Mouse (Mus musculus) C2C12 (cell line): ENCODE data around the gene Nop10.

Source experiments
- CEBPB ChIP-seq: IDR thresholded peaks from one replicate; pipeline ENCODE4 v1.6.1; 2011; ENCODE audit warnings: low read depth, mild to moderate bottlenecking, control low read depth, moderate library complexity
- CTCF ChIP-seq: IDR thresholded peaks from one replicate; pipeline ENCODE4 v1.5.1; 2011; ENCODE audit not compliant: control insufficient read depth, insufficient read depth, insufficient read length
- FOSL1 ChIP-seq: IDR thresholded peaks from one replicate; pipeline ENCODE4 v1.8.0; 2011; ENCODE audit warnings: mild to moderate bottlenecking, low read length; ENCODE audit not compliant: poor library complexity, insufficient read depth, severe bottlenecking
- MYOG ChIP-seq: IDR thresholded peaks from one replicate; pipeline ENCODE4 v1.6.1; 2011; ENCODE audit not compliant: control insufficient read depth, insufficient read length; ENCODE audit errors: extremely low read depth
- USF1 ChIP-seq: IDR thresholded peaks from one replicate; pipeline ENCODE4 v1.6.1; 2011; ENCODE audit warnings: low read depth, mild to moderate bottlenecking, control low read depth, moderate library complexity

DNA sequence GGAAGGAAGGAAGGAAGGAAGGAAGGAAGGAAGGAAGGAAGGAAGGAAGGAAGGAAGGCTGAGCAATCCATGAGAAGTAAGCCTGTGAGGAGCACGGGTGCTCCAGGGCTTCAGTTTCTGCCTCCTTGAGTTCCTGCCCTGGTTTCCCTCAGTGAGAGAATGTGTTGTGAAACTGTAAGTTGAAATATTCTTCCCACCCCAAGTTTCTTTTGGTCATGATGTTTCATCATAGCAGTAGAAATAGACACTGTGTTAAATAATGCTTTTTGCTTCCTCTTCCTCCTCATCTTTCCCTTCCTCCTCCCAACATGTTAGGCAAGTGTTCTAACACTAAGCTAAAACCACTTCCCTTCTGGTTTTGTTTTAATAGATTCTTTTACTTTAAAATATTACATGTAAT is 29.1 kb upstream of the Nop10 start:
- TF ChIP-seq FOSL1 (no peak), CTCF (no peak), MYOG (no peak), CEBPB (no peak), USF1 (no peak)
